Mouse (Mus musculus): ENCODE data around the gene Cln6.

- TF ChIP-seq USF1 (IDR thresholded peaks at IDR 0.05; ENCODE audit: low read depth, low read length), result no peak
- TF ChIP-seq CTCF (IDR thresholded peaks at IDR 0.05 in 2 of 3, conservative IDR thresholded peaks at IDR 0.05 in 1 of 3; ENCODE audit: control insufficient read depth in 1 of 3, insufficient read depth in 1 of 3, low read depth in 2 of 3, low read length in 3 of 3, poor library complexity in 1 of 3, severe bottlenecking in 1 of 3), result no peak
- TF ChIP-seq TAL1 (IDR thresholded peaks at IDR 0.05; ENCODE audit: low read length), result no peak
- TF ChIP-seq POLR2A (IDR thresholded peaks at IDR 0.05; ENCODE audit: control insufficient read depth in 1 of 2, insufficient read depth in 1 of 2, low read depth in 1 of 2, low read length in 2 of 2, poor library complexity in 1 of 2), result no peak
- no peak for TF ChIP-seq MYC (IDR thresholded peaks at IDR 0.05; ENCODE audit: low read depth, low read length)
- TF ChIP-seq HCFC1 (IDR thresholded peaks at IDR 0.05; ENCODE audit: low read depth, low read length), result no peak
- TF ChIP-seq BHLHE40 (IDR thresholded peaks at IDR 0.05; ENCODE audit: borderline replicate concordance, low read depth, low read length), result no peak
- TF ChIP-seq GABPA (IDR thresholded peaks at IDR 0.05; ENCODE audit: low read depth, low read length), result no peak
- TF ChIP-seq EP300 (IDR thresholded peaks at IDR 0.05; ENCODE audit: low read depth in 1 of 2, low read length in 2 of 2), result no peak
- no peak for TF ChIP-seq CHD2 (IDR thresholded peaks at IDR 0.05; ENCODE audit: low read length)
- TF ChIP-seq GATA1 (IDR thresholded peaks at IDR 0.05; ENCODE audit: low read depth, low read length), result no peak
- no peak for TF ChIP-seq KAT2A (conservative IDR thresholded peaks at IDR 0.05; ENCODE audit: low read depth, low read length)
- no peak for TF ChIP-seq TCF12 (IDR thresholded peaks at IDR 0.05; ENCODE audit: low read depth, low read length)
Measured at GRCm38 (mm10) chr9:62851571-62851970, 13.0 kb downstream of the Cln6 start.

All from MEL (cell line).